Mouse (Mus musculus) liver, postnatal 0 days (tissue): ENCODE results near the gene Art3. TPM values are rescaled to one million over a fixed set of nuclear protein-coding genes. Genes with fewer than 3 reads are reported as not detected.

Source experiments
- ATAC-seq: fragments of 200-750 bp; cut with Nextera tagmentation; 2 replicates; pipeline ENCODE4 v1.8.0; 2017; ENCODE audit warnings: mild to moderate bottlenecking, moderate library complexity
- DNase-seq: peaks from one replicate; pipeline ENCODE4 v3.0.0-alpha.2; 2016
- H3K27ac ChIP-seq: fragments of 300-500 bp; sonication (generic); 2 replicates; pipeline ENCODE4 v1.5.1; 2014; ENCODE audit warnings: antibody characterized with exemption, moderate library complexity, mild to moderate bottlenecking, low read depth
- H3K27me3 ChIP-seq: fragments of 300-500 bp; sonication (generic); 2 replicates; pipeline ENCODE4 v1.6.1; 2014; ENCODE audit warnings: low read length, control low read depth, mixed read lengths; ENCODE audit not compliant: insufficient read depth
- H3K36me3 ChIP-seq: fragments of 300-500 bp; sonication (generic); replicated peaks from 2 replicates; pipeline ENCODE4 v1.6.1; 2014; ENCODE audit warnings: mild to moderate bottlenecking, control low read depth, low read length, moderate library complexity, mixed read lengths; ENCODE audit not compliant: insufficient read depth
- H3K4me1 ChIP-seq: fragments of 300-500 bp; sonication (generic); 2 replicates; pipeline ENCODE4 v1.6.1; 2014; ENCODE audit warnings: antibody characterized with exemption, mild to moderate bottlenecking, control low read depth; ENCODE audit not compliant: insufficient read depth
- H3K4me2 ChIP-seq: fragments of 300-500 bp; sonication (generic); 2 replicates; pipeline ENCODE4 v1.6.1; 2014; ENCODE audit warnings: low read depth, mild to moderate bottlenecking, low read length, moderate library complexity, mixed read lengths
- H3K4me3 ChIP-seq: fragments of 300-500 bp; sonication (generic); 2 replicates; pipeline ENCODE4 v1.5.1; 2014; ENCODE audit warnings: low read depth, low read length
- H3K9ac ChIP-seq: fragments of 300-500 bp; sonication (generic); replicated peaks from 2 replicates; pipeline ENCODE4 v1.6.1; 2014; ENCODE audit warnings: mild to moderate bottlenecking, moderate library complexity
- H3K9me3 ChIP-seq: fragments of 300-500 bp; sonication (generic); 2 replicates; pipeline ENCODE4 v1.6.1; 2016; ENCODE audit warnings: mild to moderate bottlenecking, control low read depth, low read length, mixed read lengths
- CTCF ChIP-seq: sonication (generic); IDR thresholded peaks from 2 replicates; pipeline ENCODE4 v1.5.1; 2016; ENCODE audit warnings: antibody characterized with exemption, low read depth
- EP300 ChIP-seq: IDR thresholded peaks from 2 replicates; pipeline ENCODE4 v1.6.1; 2016; ENCODE audit warnings: antibody characterized with exemption, low read depth, mild to moderate bottlenecking
- WGBS: fragments of 180-500 bp; shearing (Covaris S2); extraction: QIAGEN DNeasy Blood & Tissue Kit; methylation state at CpG from one replicate; pipeline ENCODE4 v1.1.7; 2014; ENCODE audit not compliant: insufficient replicate concordance; 5-methylcytosine and 5-hydroxymethylcytosine counted together
- polyA plus RNA-seq: library from polyadenylated mRNA; unstranded; fragments of >200 nt; fragmentation: Nextera tagmentation; extraction: Ambion mirVana; gene quantifications from 2 replicates; pipeline ENCODE4 v1.2.1, GENCODE M21; 2015

Art3 gene
- polyA plus RNA-seq, 1 experiment from 2014 or later = 2.3 TPM

GRCm38 (mm10) chr5:92302149-92302840, 29.3 kb upstream of the Art3 start:
- Histone ChIP-seq H3K27ac (no peak overlapping the region), H3K4me2 (no peak overlapping the region), H3K36me3 (peaks cover 50% of the 10 kb centered on the region), H3K27me3 (no peaks in the 10 kb centered on the region), H3K4me1 (no peaks in the 10 kb centered on the region), H3K9ac (no peak overlapping the region), H3K4me3 (no peak overlapping the region), H3K9me3 (no peaks in the 10 kb centered on the region)
- no peak for ATAC-seq
- 80% methylated on average over 13 of the region's 13 CpGs for WGBS
- TF ChIP-seq CTCF = no peak
- TF ChIP-seq EP300 = no peak
- DNase-seq = no peak

- Histone ChIP-seq H3K27ac (no peak overlapping the region), H3K4me2 (no peak overlapping the region), H3K9ac (no peak overlapping the region), H3K27me3 (no peaks in the 10 kb centered on the region), H3K9me3 (no peaks in the 10 kb centered on the region), H3K36me3 (peaks cover 44% of the 10 kb centered on the region), H3K4me1 (peaks cover 9% of the 10 kb centered on the region; the same call in 1 of the 2 replicates), H3K4me3 (no peak overlapping the region)
- 78% methylated on average over 3 of the region's 3 CpGs for WGBS
- no peak for DNase-seq
- ATAC-seq = no peak
- TF ChIP-seq CTCF (no peak), EP300 (no peak)
These were observed 27.3 kb upstream of the Art3 start for GRCm38 (mm10) chr5:92304291-92304690.

GRCm38 (mm10) chr5:92309681-92310511, 21.7 kb upstream of the Art3 start, which contains the start of gene Sdad1:
Gene Sdad1, minus strand, starts transcription at chr5:92310479.
- Histone ChIP-seq H3K36me3 (peaks cover 5% of the 10 kb centered on the region), H3K27me3 (no peaks in the 10 kb centered on the region), H3K4me3 (peak within 1 kb of the TSS; percentile 77), H3K9me3 (no peaks in the 10 kb centered on the region), H3K27ac (peak within 1 kb of the TSS; percentile 66), H3K4me1 (peaks cover 19% of the 10 kb centered on the region), H3K4me2 (peak within 1 kb of the TSS; percentile 84), H3K9ac (peak within 1 kb of the TSS; percentile 82)
- TF ChIP-seq EP300 (peak; percentile 47; the same call in 1 of the 2 replicates), CTCF (peak; percentile 83)
- WGBS = 2% methylated on average over 41 of the region's 41 CpGs
- ATAC-seq = peak; percentile 99
- peak; percentile 93 for DNase-seq

DNA sequence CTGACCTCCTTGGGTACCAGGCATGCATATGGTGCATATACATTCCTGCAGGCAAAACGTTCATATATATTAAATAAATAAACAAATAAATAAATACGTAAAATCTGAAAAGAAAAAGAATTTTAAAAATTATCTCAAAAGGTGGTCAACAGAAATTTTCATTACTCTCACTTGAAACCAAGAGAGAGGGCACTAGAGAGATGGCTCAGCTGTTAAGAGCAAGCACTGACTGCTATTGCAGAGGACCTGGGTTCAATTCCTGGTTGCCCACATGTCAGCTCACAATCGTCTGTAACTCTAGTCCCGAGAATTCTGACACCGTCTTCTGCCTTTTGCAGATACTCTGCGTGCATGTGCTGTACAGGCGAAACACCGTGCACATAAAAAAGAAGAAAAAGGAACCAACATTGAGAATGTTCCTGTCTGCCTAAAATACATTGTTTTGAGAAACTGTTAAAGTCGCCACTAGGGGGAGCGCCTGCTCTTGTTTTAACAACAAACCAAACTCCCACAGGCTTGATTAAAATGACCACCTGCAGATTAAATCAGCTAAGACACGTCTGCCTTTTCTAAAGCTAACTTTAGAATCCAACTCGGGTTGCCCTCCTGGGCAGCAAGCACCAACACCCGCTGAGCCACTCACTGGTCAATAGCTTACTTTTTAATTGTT, 19.4 kb upstream of the Art3 start:
- TF ChIP-seq EP300 = peak; percentile 50; the same call in 1 of the 2 replicates
- TF ChIP-seq CTCF = peak; percentile 85
- Histone ChIP-seq H3K27ac (no peak overlapping the region), H3K27me3 (no peaks in the 10 kb centered on the region), H3K4me2 (no peak overlapping the region), H3K9ac (no peak overlapping the region), H3K9me3 (no peaks in the 10 kb centered on the region), H3K36me3 (no peaks in the 10 kb centered on the region), H3K4me1 (peaks cover 19% of the 10 kb centered on the region), H3K4me3 (no peak overlapping the region)
- WGBS = 13% methylated on average over 13 of the region's 13 CpGs
- peak; percentile 86 for DNase-seq
- ATAC-seq = no peak

- ATAC-seq (no peak), DNase-seq (no peak)
- Histone ChIP-seq H3K27ac (peak overlapping the region; percentile 9; the same call in 1 of the 2 replicates), H3K4me1 (peaks cover 15% of the 10 kb centered on the region), H3K9me3 (no peaks in the 10 kb centered on the region), H3K4me2 (peak overlapping the region; percentile 20; the same call in 1 of the 2 replicates), H3K9ac (no peak overlapping the region), H3K27me3 (no peaks in the 10 kb centered on the region), H3K36me3 (no peaks in the 10 kb centered on the region), H3K4me3 (no peak overlapping the region)
- TF ChIP-seq CTCF (no peak), EP300 (no peak)
- WGBS = 19% methylated on average over 7 of the region's 7 CpGs
These were observed 17.9 kb upstream of the Art3 start for GRCm38 (mm10) chr5:92313776-92314175.
